Mouse (Mus musculus) brown adipose tissue, adult 24 weeks (tissue): Measurements from ENCODE around the gene Gm9857. TPM values are rescaled to one million over a fixed set of nuclear protein-coding genes. Genes with fewer than 3 reads are reported as not detected.
A peak's percentile ranks its signal among the peaks of the same experiment; 100 is the strongest.

Experiments used
- H3K27ac ChIP-seq: fragments of 200-500 bp; replicated peaks from 2 replicates; pipeline ENCODE4 v1.5.1; 2012; ENCODE audit warnings: low read depth, mild to moderate bottlenecking, low read length
- H3K4me1 ChIP-seq: fragments of 200-500 bp; 2 replicates; pipeline ENCODE4 v1.6.1; 2012; ENCODE audit warnings: low read length, mixed read lengths; ENCODE audit not compliant: control insufficient read depth, insufficient read depth, insufficient read length
- H3K4me3 ChIP-seq: fragments of 200-500 bp; 2 replicates; pipeline ENCODE4 v1.5.1; 2012; ENCODE audit warnings: low read depth, mild to moderate bottlenecking, low read length, moderate library complexity; ENCODE audit not compliant: insufficient read depth
- polyA plus RNA-seq: library from polyadenylated mRNA; stranded (reverse); fragments of >200 nt; gene quantifications from 2 replicates; pipeline ENCODE4 v1.2.4, GENCODE M21; 2012; ENCODE audit not compliant: missing spikeins, insufficient read depth, insufficient read length

Gm9857 gene
- polyA plus RNA-seq, 1 experiment: not detected

DNA sequence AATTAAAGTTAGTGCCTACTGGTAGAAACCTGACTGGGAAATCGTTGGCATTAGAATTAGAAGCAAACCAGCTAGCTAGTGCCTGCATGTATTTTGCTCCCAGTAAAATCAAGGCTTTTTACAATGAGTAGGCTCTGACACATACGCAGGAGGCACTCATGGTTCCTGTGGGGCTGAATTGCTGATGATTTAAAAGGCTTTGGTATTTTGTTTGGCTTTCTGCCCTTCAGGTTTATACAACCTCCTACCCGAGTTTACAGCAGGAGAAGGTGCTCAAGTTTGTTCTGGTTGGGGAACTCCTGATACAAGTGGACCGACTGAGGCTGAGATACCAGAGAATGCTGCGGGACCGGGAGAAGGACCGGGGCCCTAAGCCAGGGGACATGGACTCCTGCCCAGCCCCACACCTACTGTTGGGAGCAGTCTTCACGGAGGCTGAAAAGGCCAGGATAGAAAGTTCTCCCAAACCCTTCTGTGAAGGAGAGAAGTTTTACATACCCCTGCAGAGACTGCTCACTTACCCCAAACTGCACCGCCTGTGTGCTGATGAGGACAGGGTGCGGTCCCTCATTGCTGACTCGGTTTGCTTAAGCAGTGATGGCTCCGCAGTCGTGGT is 19.5 kb upstream of the Gm9857 start:
- Histone ChIP-seq H3K4me3 (no peak overlapping the region), H3K4me1 (no peaks in the 10 kb centered on the region), H3K27ac (no peak overlapping the region)

DNA sequence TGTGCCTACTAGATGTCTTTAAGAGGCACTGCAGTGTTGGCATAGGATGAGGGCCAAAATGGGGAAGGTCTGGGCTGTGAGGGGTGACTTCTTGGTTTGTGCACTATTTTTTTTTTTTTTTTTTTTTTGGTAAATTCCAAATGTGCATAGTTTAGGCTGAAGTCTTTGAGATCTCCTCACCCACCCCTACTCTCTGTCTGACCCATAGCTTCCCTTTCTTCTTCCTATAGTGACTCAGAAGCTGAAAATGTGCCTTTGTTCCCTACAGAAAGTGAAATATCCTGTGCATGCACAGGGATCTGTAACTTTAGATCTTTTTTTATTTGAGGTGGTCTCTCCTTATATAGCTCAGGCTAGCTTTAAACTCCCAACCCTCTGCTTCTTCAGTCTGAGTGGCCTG is 17.7 kb upstream of the Gm9857 start:
- Histone ChIP-seq H3K27ac (no peak overlapping the region), H3K4me3 (no peak overlapping the region), H3K4me1 (no peaks in the 10 kb centered on the region)

DNA sequence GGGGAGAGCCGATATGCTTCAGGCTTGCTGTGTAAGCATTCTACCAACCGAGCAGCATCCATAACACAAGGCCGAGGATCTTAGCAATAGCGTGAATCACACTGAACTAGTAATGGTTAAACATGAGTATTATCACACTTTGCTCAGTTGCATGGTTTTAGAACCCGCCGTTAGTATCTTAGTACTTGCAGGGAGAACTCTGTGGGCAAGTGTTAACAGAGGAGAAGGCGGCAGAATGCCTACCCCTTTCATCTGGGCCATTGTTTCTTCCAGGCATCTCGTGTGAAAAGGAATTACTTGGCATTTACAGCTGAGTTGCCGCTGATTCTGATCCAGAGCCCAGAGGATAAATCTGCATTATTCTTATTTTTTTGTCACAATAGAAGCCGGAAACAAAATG is 751 bp upstream of the Gm9857 start:
- no peaks in the 10 kb centered on the region for H3K4me1 ChIP-seq
- no peak overlapping the region for H3K27ac ChIP-seq
- no peak overlapping the region for H3K4me3 ChIP-seq

DNA sequence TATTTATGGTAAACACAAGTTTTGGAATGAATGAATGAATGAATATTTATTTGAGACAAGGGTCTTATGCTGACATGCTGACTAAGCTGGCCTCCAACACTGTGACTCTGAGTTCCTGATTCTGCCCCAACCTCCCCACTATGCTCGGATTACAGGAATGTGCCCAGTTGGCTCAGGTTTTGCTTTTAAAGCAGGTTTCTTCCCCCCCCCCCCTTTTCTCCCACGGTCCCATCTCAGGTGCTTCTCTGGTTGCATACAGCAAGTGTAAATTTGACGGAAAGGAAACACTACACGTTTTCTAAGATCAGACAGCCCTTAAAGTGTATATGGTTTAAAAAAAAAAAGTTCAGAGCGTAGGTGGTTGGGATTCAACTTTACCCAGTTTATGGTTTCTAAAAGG is 672 bp downstream of the Gm9857 start, which contains the start of gene Henmt1:
Gene Henmt1 (plus strand): TSS at position 301 of the 400 bp plus-strand sequence.
- Histone ChIP-seq H3K27ac (no peak within 1 kb of the TSS), H3K4me3 (no peak within 1 kb of the TSS), H3K4me1 (no peaks in the 10 kb centered on the region)

DNA sequence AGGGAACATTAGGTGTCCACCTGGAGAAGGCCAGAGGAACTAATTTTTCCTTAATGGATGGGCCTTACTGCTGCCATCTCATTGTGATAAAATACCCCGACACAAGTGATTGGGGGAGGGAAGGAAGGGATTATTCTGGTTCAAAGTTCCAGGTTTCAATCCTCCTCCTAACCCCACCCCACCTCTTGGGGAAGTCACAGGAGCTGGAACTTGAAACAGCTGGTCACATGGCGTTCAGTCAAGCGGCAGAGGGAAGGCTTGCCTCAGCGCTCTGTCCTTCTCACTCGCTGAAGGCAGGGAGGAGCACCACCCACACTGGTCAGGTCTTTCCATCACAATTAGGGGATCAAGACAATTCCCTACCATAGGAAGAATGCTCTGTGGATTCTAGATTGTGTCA is 1.6 kb downstream of the Gm9857 start:
- Histone ChIP-seq H3K4me3 (no peak overlapping the region), H3K4me1 (no peaks in the 10 kb centered on the region), H3K27ac (no peak overlapping the region)

DNA sequence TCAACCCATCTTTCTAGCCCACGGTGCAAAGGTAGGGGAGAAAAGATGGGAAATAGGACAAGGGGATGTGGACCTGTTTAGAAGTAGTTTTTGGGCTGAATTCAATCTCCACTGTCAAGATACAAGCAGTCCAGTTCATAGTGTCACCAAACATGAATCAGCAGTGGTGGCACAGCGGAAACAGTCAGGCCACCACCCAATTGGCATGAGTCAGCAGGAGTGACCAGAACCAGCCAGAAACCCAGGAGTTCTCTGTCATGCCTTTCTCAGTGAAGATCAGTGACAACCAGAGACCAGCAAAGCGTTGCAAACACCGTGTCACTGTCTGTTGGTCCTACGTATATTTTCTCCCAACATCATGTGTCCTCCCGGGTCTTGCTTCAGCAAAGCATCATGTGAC is 6.7 kb downstream of the Gm9857 start:
- no peak overlapping the region for H3K4me3 ChIP-seq
- no peaks in the 10 kb centered on the region for H3K4me1 ChIP-seq
- no peak overlapping the region for H3K27ac ChIP-seq

DNA sequence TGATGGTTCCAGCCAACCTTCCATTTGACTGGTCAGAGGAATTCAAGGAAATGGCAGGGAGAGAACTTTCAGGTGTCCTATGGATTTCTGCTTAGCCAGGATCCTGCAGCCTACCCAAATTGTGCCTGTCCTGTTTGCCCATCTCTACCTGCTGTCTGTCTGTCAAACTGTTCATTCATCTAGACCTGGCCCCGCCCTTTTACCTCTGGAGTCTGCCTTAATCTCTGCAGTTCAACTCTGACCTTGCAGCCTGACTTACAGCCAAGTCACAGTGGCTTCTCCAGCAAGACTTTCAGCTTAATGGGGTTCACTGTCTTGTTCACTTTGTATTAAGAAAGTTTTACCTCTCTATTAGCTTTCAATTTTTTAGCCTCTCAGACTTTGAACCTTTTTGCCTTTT is 13.9 kb downstream of the Gm9857 start:
- no peak overlapping the region for H3K4me3 ChIP-seq
- no peak overlapping the region for H3K27ac ChIP-seq
- H3K4me1 ChIP-seq: no peaks in the 10 kb centered on the region

DNA sequence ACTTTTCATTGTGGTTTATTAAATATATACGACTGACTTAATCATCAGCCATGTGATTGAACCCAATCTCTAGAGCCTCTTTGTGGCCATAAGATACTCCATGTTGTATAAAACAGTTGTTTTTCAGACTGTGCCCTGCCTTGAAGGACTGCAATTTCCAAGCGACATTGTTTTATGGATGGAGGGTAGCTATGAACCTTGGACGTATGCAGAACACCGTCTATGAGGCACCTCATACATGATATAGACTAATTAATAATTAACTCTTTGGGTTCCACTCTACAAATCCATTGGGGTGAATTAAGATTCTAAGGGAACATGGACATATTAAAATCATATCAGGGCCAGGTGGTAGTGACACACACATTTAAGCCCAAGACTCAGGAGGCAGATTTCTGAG is 14.6 kb downstream of the Gm9857 start:
- no peak overlapping the region for H3K27ac ChIP-seq
- H3K4me3 ChIP-seq: no peak overlapping the region
- no peaks in the 10 kb centered on the region for H3K4me1 ChIP-seq

DNA sequence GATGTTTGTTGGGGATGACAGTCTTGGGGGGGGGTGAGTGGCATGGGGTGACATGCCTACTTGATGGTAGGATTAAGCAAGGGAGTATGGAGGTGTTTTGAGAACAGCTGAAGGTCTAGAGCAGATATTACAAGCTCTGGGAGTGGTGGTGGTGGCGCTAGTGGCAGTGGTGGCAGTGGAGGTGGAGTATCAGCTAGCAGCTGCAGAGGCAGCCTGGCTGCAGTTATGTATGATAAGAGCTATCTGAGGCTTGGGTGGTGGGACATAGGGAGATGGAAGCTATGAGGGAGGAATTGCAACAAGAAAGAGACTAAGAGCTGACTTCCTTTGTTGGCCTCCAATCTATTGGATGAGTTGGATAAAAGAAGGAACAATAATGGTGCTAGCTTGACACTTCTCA is 18.4 kb downstream of the Gm9857 start:
- H3K4me3 ChIP-seq: no peak overlapping the region
- H3K27ac ChIP-seq: no peak overlapping the region
- no peaks in the 10 kb centered on the region for H3K4me1 ChIP-seq

DNA sequence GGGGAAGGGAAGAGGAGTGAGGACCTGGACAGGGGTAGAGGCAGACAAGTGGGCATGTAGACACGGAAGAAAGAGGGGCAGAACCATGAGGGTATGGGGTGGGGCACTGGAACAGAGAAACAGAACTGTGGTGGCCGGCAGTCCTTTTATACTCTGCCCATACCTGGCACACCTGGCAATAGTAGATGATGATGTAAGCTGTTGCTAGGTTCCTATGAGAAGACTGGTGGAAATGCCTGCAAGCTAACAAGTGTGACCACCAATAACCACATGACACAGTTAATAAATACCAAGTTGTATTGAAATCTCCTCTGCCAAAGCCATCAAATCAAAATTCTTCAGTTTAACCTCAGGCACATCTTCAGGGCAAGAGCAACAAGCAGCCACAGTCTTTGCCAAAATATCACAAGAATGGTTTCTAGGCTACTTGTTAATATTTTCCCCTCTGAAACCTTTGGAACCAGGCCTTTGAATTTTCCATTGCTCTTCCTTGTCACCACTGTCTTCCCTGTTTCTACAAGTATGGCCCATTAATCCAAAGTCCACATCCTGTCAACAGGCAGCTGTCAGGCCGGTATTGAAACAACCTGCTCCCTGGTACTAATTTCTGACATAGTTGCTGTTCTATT is 19.7 kb downstream of the Gm9857 start:
- Histone ChIP-seq H3K27ac (no peak overlapping the region), H3K4me1 (no peaks in the 10 kb centered on the region), H3K4me3 (no peak overlapping the region)

DNA sequence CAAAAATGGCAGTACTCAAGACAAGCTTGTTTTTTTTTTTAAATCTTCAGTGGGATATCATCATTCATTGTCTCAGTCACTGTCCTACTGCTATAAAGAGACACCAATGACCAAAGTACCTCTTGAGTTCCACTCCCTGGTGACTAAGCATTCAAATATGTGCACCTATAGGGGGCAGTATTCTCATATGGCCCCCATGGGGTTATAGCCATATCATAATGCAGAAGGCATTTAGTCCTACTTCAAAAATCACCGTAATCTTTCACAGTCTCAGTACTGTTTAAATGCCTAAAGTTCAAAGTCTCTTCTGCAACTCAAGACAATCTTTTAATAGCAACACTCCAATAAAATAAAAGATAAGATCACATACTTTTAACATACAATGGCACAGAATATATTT is 21.4 kb downstream of the Gm9857 start:
- Histone ChIP-seq H3K4me1 (no peaks in the 10 kb centered on the region), H3K27ac (no peak overlapping the region), H3K4me3 (no peak overlapping the region)

DNA sequence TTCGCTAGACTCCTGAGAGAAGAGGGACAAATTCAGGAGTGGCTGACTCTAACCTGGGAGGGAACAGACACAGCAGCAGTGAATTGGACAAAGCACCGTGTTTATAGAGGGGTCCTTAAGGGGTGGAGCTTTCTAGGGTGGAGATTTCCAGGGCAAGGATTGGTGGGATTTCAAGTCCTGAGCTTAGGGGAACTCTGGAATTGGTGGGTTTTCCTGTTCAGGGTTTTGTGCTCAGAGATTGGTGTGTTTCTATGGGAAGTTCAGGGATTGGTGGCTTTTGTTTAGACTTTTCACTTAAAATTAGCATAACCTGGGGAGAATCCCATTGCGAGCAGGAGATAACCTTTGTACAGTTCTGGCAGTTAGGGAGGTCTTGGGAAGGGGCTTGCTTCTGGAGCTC is 22.3 kb downstream of the Gm9857 start:
- Histone ChIP-seq H3K4me1 (no peaks in the 10 kb centered on the region), H3K27ac (no peak overlapping the region), H3K4me3 (no peak overlapping the region)

DNA sequence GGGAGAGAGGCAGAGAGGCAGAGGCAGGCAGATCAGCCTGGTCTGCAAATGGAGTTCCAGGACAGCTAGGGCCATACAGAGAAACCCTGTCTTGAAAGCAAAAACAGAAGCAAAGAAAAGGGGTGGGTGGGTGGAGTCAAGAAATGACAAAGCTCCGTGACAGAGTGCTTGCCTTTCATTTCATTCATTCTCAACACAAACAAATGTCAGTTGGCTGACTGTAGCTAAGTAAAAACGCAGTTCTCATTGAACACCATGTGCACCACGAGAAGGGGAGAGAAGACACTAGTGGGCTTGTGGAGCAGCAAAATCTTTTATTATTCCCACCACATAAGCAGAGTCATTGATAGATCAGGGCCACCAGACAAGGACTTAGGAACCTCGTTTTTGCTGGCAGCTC is 23.4 kb downstream of the Gm9857 start:
- H3K27ac ChIP-seq: no peak overlapping the region
- H3K4me1 ChIP-seq: no peaks in the 10 kb centered on the region
- no peak overlapping the region for H3K4me3 ChIP-seq

DNA sequence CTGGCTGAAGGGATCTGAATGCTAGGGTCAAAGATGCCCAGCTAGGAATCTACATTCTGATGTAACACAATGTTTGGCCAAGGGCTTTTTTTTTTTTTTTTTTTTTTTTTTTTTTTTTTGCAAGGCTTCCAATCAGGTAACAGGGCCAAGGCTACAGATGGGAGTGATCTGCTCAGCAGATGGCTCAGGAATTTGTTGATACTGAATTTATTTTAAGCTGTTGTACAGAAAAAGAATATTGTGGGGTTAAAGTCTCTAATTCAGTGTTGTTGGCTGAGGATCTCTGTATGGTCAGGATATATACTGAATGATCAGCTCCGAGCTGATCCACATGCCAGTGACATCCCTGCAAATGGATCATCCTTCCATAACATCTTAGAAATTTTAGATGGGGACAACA is 24.2 kb downstream of the Gm9857 start:
- H3K4me1 ChIP-seq: no peaks in the 10 kb centered on the region
- no peak overlapping the region for H3K4me3 ChIP-seq
- H3K27ac ChIP-seq: no peak overlapping the region

DNA sequence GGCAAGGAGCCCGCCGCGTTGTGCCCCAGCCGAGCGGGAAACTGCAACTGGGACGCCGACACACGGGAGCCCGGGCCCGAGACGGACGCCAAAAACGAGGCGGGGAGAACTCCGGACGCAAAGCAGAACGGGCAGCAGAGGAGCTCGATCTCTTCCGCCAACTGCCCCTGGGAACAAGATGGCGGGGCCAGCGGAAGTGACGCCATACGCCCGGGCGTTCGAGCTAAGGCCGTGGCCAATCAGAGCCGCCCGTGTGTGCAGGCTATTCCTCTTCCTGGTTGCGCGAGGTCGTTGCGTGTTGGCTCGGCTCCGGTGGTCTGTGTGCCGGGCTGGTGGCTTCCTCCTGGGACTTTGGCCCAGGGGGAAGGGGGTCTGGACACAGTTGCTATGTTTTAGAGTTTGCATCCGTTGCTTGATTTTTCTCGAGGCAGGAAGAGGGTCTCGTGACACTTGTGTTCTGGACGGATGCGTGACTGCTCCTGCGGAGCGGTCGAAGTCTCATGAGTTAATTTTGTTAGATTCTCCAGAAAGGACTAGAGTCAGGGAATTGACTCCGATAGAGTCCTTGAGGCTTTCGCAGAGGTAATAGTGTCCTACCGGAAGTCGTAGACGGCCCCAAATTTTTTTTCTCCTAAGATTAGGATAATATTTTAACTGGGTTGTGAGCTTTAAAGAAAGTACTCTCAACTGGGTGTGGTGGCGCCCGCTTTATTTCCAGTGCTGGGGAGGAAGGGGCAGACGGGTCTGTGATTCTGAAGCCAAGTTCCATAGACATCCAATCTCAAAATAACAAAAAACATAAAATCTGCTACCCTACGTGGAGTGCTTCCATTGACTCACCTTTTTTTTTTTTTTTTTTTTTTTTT is 28.5 kb downstream of the Gm9857 start, which contains the start of gene Prpf38b:
Gene Prpf38b (minus strand): TSS at position 180 of the 866 bp plus-strand sequence.
- Histone ChIP-seq H3K4me3 (peak within 1 kb of the TSS; percentile 86), H3K27ac (peak within 1 kb of the TSS; percentile 97), H3K4me1 (peaks cover 7% of the 10 kb centered on the region; the same call in 1 of the 2 replicates)
